Mouse (Mus musculus) stomach, embryonic 15.5 days (tissue): ENCODE data around the gene Sult2b1. TPM values are rescaled to one million over a fixed set of nuclear protein-coding genes. Genes with fewer than 3 reads are reported as not detected.

Experiments used
- ATAC-seq: fragments of 200-750 bp; cut with Nextera tagmentation; 2 replicates; pipeline ENCODE4 v1.8.0; 2017; ENCODE audit warnings: low read depth, moderate number of reproducible peaks, moderate TSS enrichment; ENCODE audit not compliant: insufficient read depth, low FRiP score
- H3K27ac ChIP-seq: fragments of 300-500 bp; sonication (generic); 2 replicates; pipeline ENCODE4 v1.5.1; 2015; ENCODE audit warnings: mild to moderate bottlenecking, inconsistent platforms
- H3K27me3 ChIP-seq: fragments of 300-500 bp; sonication (generic); replicated peaks from 2 replicates; pipeline ENCODE4 v1.6.1; 2015; ENCODE audit warnings: inconsistent platforms
- H3K36me3 ChIP-seq: fragments of 300-500 bp; sonication (generic); 2 replicates; pipeline ENCODE4 v1.6.1; 2015; ENCODE audit warnings: inconsistent platforms
- H3K4me1 ChIP-seq: fragments of 300-500 bp; sonication (generic); 2 replicates; pipeline ENCODE4 v1.6.1; 2015; ENCODE audit warnings: inconsistent platforms
- H3K4me2 ChIP-seq: fragments of 300-500 bp; sonication (generic); 2 replicates; pipeline ENCODE4 v1.6.1; 2015; ENCODE audit warnings: mild to moderate bottlenecking, inconsistent platforms
- H3K4me3 ChIP-seq: fragments of 300-500 bp; sonication (generic); replicated peaks from 2 replicates; pipeline ENCODE4 v1.5.1; 2015; ENCODE audit warnings: inconsistent platforms
- H3K9ac ChIP-seq: fragments of 300-500 bp; sonication (generic); 2 replicates; pipeline ENCODE4 v1.6.1; 2015; ENCODE audit warnings: inconsistent platforms
- H3K9me3 ChIP-seq: fragments of 300-500 bp; sonication (generic); 2 replicates; pipeline ENCODE4 v1.6.1; 2016; ENCODE audit warnings: inconsistent platforms
- WGBS: fragments of 180-500 bp; shearing (Covaris S2); methylation state at CpG from one replicate; pipeline ENCODE4 v1.1.7; 2015; 5-methylcytosine and 5-hydroxymethylcytosine counted together
- polyA plus RNA-seq: library from polyadenylated mRNA; unstranded; fragments of >200 nt; fragmentation: Nextera tagmentation; extraction: Ambion mirVana; gene quantifications from 2 replicates; pipeline ENCODE4 v1.2.1, GENCODE M21; 2015

Sult2b1 gene
- polyA plus RNA-seq, 1 experiment from 2014 or later: 14.4 TPM

- peak overlapping the region; percentile 34; the same call in 1 of the 2 replicates for H3K4me3 ChIP-seq
- H3K4me1 ChIP-seq: peaks cover 21% of the 10 kb centered on the region
- H3K27ac ChIP-seq: no peak overlapping the region
- peak overlapping the region; percentile 55; the same call in 1 of the 2 replicates for H3K4me2 ChIP-seq
- no peak for ATAC-seq
- no peaks in the 10 kb centered on the region for H3K9me3 ChIP-seq
- 62% methylated on average over 10 of the region's 10 CpGs for WGBS
- no peak overlapping the region for H3K9ac ChIP-seq
- peaks cover 24% of the 10 kb centered on the region for H3K36me3 ChIP-seq
- H3K27me3 ChIP-seq: no peaks in the 10 kb centered on the region
Observed at GRCm38 (mm10) chr7:45815323-45815983, 31.0 kb upstream of the Sult2b1 start.

GRCm38 (mm10) chr7:45814841-45815240, 30.4 kb upstream of the Sult2b1 start:
- WGBS: 2% methylated on average over 5 of the region's 5 CpGs
- Histone ChIP-seq H3K4me1 (peaks cover 20% of the 10 kb centered on the region), H3K4me3 (peak overlapping the region; percentile 34), H3K36me3 (peaks cover 31% of the 10 kb centered on the region), H3K9ac (no peak overlapping the region), H3K4me2 (peak overlapping the region; percentile 55), H3K9me3 (no peaks in the 10 kb centered on the region), H3K27ac (no peak overlapping the region), H3K27me3 (no peaks in the 10 kb centered on the region)
- ATAC-seq: no peak

DNA sequence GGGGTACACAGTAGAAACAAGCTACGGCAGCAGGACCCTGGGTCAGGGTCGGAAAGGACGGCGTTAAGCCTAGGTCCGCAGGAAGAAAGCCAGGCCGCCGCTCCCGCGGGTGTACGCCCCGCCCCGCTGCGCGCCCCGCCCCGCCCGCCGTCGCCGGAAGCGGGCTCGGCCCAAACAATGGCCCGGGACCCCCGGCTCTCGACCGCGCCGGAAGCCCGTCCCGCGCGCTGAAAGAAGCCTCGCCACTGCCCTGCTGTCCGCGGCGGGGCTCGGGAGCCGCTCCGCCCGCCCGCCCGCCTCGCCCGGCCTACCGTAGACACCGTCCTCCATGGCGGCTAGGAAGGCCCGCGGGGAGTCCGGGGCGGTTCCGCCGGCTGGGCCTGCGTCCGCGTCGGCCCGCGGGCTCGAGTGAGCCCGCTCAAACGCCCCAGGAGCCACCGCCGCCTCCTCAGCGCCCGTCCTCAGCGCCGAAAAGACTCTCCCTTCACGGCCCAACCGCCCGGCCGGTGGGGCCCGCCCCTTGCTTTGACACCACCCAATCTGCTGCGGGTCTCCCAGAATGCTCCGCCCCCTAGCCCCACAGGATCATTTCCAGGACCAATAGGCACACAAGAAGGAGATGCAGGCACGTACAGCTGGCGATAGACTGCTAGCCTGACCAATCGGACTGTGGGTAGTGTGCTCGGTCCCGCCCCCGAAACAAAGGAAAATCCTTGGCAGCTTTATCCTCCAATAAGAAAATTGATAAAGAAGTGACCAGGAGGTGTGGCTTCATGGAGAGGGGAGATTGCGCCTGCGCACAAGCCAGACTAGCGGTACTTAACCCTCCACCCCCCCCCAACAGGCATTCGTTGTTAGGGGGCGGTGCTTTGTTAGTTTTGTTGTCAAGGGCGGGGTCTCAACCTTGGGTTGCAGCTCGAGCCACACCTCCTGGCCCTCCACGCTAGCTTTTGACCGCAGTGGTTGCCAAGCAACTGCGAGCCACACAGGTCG, 29.6 kb upstream of the Sult2b1 start, which contains the start of gene Cyth2:
Gene Cyth2 (minus strand): TSS at position 795 of the 993 bp plus-strand sequence.
- Histone ChIP-seq H3K9ac (peak within 1 kb of the TSS; percentile 100), H3K4me2 (peak within 1 kb of the TSS; percentile 79), H3K4me3 (peak within 1 kb of the TSS; percentile 98), H3K27me3 (no peaks in the 10 kb centered on the region), H3K9me3 (no peaks in the 10 kb centered on the region), H3K4me1 (peaks cover 19% of the 10 kb centered on the region), H3K36me3 (peaks cover 38% of the 10 kb centered on the region), H3K27ac (peak within 1 kb of the TSS; percentile 100)
- under 1% methylated on average over 65 of the region's 92 CpGs for whole genome bisulfite sequencing
- peak; percentile 99 for ATAC-seq

DNA sequence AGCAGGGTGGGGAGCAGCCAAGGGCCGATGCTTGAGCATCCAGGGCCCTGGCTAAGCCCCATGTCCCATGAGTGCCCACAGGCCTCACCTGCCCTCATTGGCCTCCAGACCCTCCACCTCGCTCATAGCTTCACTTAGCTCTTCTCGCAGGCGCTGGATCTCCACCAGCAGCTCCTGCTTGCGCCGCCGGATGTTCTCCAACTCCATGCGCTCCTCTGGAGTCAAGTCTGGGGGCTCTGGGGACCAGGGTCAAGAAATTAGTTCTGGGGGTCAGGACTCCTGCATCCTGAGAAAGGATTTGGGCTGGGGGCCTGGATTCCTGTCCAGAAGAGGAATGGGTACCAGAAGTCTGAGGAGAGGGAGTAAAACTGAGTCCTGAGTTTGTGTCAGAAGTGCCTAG, 28.5 kb upstream of the Sult2b1 start:
- H3K9ac ChIP-seq: peak overlapping the region; percentile 100
- no peak for ATAC-seq
- 80% methylated on average over 8 of the region's 8 CpGs for WGBS

GRCm38 (mm10) chr7:45809276-45810075, 25.0 kb upstream of the Sult2b1 start:
- ATAC-seq: no peak
- no peak overlapping the region for H3K4me2 ChIP-seq
- no peak overlapping the region for H3K4me3 ChIP-seq
- H3K27me3 ChIP-seq: no peaks in the 10 kb centered on the region
- 84% methylated on average over 14 of the region's 14 CpGs for WGBS
- peaks cover 8% of the 10 kb centered on the region for H3K4me1 ChIP-seq
- peaks cover 58% of the 10 kb centered on the region for H3K36me3 ChIP-seq
- no peak overlapping the region for H3K9ac ChIP-seq
- no peak overlapping the region for H3K27ac ChIP-seq
- H3K9me3 ChIP-seq: no peaks in the 10 kb centered on the region

More for the DNA sequence above, 28.5 kb upstream of the Sult2b1 start:
- Histone ChIP-seq H3K27ac (peak overlapping the region; percentile 100; the same call in 1 of the 2 replicates), H3K36me3 (peaks cover 49% of the 10 kb centered on the region), H3K4me1 (peaks cover 19% of the 10 kb centered on the region), H3K27me3 (no peaks in the 10 kb centered on the region), H3K4me3 (peak overlapping the region; percentile 98), H3K4me2 (peak overlapping the region; percentile 79), H3K9me3 (no peaks in the 10 kb centered on the region)

DNA sequence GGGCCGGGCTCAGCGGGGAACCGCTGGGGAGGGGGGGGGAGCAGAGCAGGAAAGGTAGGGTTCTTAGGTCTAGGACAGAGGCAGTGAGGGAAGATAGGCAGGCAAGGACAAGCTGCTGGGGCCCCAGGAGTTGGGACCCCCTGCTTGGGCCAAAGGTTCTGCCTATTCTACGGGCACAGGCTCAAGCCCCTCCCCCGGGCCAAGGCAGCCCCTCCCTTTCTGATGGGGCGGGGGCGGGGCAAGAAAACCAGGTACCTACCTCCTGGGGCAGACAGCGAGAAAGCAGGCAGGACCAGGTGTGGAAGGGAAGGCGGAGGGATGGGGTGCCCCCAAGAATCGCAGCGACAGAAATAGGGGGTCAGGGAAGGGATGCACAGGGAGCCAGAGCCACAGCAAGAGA, 24.0 kb upstream of the Sult2b1 start:
- Histone ChIP-seq H3K36me3 (peaks cover 58% of the 10 kb centered on the region), H3K27me3 (no peaks in the 10 kb centered on the region), H3K9ac (no peak overlapping the region), H3K9me3 (no peaks in the 10 kb centered on the region), H3K4me2 (no peak overlapping the region), H3K4me3 (no peak overlapping the region), H3K27ac (no peak overlapping the region), H3K4me1 (peaks cover 8% of the 10 kb centered on the region)
- 42% methylated on average over 11 of the region's 11 CpGs for WGBS
- no peak for ATAC-seq

GRCm38 (mm10) chr7:45805941-45806340, 21.5 kb upstream of the Sult2b1 start:
- H3K27me3 ChIP-seq: no peaks in the 10 kb centered on the region
- no peak overlapping the region for H3K4me2 ChIP-seq
- ATAC-seq: no peak
- no peak overlapping the region for H3K4me3 ChIP-seq
- H3K9ac ChIP-seq: no peak overlapping the region
- no peak overlapping the region for H3K27ac ChIP-seq
- H3K36me3 ChIP-seq: peaks cover 39% of the 10 kb centered on the region
- H3K9me3 ChIP-seq: no peaks in the 10 kb centered on the region
- 0 out of 2 replicates have a peak, but pooled peaks cover 3% of the 10 kb centered on the region for H3K4me1 ChIP-seq
- WGBS: 61% methylated on average over 5 of the region's 5 CpGs

DNA sequence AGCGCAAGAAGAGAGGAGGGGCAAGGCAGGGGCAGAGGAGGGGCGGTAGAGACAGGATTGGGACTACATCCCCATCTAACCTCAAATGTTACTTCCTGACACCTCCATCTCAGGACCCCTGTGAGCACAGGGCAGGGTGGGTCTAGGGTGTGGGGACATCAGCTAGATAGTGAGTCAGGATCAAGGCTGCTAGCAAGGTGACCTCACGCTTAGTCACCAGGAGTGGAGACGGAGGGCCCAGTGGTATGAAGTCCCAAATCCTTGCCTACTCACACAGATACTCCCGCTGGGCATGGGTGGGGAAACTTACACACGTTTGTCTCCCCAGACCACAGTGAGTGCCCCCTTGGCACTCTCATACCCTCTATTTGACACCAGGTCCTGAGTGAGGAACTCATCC, 18.1 kb upstream of the Sult2b1 start:
- Histone ChIP-seq H3K27ac (no peak overlapping the region), H3K4me2 (no peak overlapping the region)

GRCm38 (mm10) chr7:45801348-45801747, 16.9 kb upstream of the Sult2b1 start:
- Histone ChIP-seq H3K9me3 (no peaks in the 10 kb centered on the region), H3K36me3 (no peaks in the 10 kb centered on the region), H3K4me1 (peaks cover 18% of the 10 kb centered on the region), H3K9ac (no peak overlapping the region), H3K4me3 (peak overlapping the region; percentile 29), H3K27me3 (0 out of 2 replicates have a peak, but pooled peaks cover 3% of the 10 kb centered on the region), H3K4me2 (peak overlapping the region; percentile 60), H3K27ac (peak overlapping the region; percentile 9; the same call in 1 of the 2 replicates)
- ATAC-seq: peak; percentile 66; the same call in 1 of the 2 replicates
- WGBS: 4% methylated on average over 12 of the region's 12 CpGs

More for the DNA sequence above, 18.1 kb upstream of the Sult2b1 start:
- Histone ChIP-seq H3K9me3 (no peaks in the 10 kb centered on the region), H3K4me1 (peaks cover 18% of the 10 kb centered on the region), H3K9ac (no peak overlapping the region), H3K4me3 (no peak overlapping the region), H3K36me3 (0 out of 2 replicates have a peak, but pooled peaks cover 6% of the 10 kb centered on the region), H3K27me3 (0 out of 2 replicates have a peak, but pooled peaks cover 3% of the 10 kb centered on the region)
- WGBS: 90% methylated on average over 6 of the region's 6 CpGs
- ATAC-seq: no peak

DNA sequence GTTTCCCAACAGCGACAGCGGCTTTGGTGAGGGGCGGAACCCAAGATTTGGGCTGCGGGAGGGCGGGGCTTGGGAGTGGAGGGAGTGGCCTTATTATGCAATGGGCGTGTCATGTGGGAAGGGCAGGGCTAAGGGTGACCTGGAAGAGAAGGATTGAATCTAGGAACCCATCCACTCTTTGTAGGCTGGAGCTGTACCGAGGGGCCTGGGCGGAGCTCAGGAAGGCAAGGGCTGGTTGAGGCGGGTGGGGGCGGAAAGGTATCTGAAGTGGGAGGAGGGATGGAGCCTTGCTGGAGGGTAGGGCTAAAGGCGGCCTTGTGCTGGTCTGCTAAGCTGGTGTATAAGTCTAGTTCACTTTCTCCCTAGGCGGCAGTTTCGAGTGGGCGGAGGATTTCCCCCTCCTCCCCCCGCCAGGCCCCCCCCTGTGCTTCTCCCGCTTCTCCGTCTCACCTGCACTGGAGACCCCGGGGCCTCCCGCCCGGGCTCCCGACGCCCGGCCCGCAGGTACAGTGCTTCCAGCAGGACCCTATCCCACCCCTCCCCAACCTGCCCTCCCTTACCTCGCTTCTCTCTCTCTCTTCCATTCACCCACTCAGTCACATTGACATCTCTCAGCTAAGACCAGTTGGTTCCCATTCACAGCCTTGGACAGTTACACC, 16.2 kb upstream of the Sult2b1 start:
- peak overlapping the region; percentile 60 for H3K4me2 ChIP-seq
- ATAC-seq: peak; percentile 63
- WGBS: 15% methylated on average over 22 of the region's 25 CpGs
- H3K4me1 ChIP-seq: peaks cover 18% of the 10 kb centered on the region
- no peak overlapping the region for H3K9ac ChIP-seq
- H3K27ac ChIP-seq: peak overlapping the region; percentile 9; the same call in 1 of the 2 replicates
- H3K9me3 ChIP-seq: no peaks in the 10 kb centered on the region
- H3K27me3 ChIP-seq: 0 out of 2 replicates have a peak, but pooled peaks cover 3% of the 10 kb centered on the region
- no peaks in the 10 kb centered on the region for H3K36me3 ChIP-seq
- peak overlapping the region; percentile 29 for H3K4me3 ChIP-seq
